Mouse (Mus musculus): ENCODE data around the gene Pbx1.

DNA sequence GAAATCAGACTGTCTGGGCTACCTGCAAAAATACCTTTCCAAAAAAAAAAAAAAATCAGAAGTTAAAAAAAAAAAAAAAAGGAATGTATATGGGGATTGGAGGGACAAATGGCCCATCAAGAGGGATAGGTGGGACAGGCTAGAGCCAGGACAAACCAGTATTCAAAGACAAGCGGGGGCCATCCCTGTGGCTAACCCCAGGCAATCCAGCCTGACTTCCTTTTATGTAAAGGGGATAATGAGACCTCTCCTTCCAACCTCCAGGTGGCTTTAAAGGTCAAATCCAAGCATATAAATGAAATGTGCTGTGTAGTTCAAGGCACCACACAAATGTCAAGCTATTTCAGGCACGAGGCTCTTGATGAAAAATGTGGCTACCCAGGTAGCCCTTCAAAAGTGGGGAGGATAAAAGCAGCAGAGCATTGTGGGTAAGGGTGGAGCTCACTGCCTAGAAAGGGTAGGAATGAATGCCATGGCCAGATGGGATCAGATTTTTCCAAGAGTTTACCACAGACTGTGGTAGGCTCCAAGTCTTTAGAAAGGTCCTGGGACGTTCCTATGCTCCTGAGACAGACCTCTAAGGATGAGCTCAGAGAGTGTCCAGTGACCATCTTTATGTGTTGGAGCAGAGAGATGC lies 36.4 kb downstream of the Pbx1 start:
- TF ChIP-seq POLR2A (IDR thresholded peaks at IDR 0.05; ENCODE audit: low read depth, low read length) (no peak), CTCF (IDR thresholded peaks at IDR 0.05; ENCODE audit: extremely low read depth, insufficient read length, insufficient replicate concordance, low read depth, low read length) (no peak)

Measured in small intestine, adult 2 months (tissue).